Mouse (Mus musculus): ENCODE measurements around the gene Prkg2.

- TF ChIP-seq CTCF (IDR thresholded peaks at IDR 0.05; ENCODE audit: extremely low read depth, insufficient read depth, low read length): no peak
- no peak for TF ChIP-seq POLR2A (IDR thresholded peaks at IDR 0.05; ENCODE audit: extremely low read depth, insufficient read depth, low read length)
Measured at GRCm38 (mm10) chr5:98939116-98939515, 98.0 kb downstream of the Prkg2 start.
